In the genomic region with DNA sequence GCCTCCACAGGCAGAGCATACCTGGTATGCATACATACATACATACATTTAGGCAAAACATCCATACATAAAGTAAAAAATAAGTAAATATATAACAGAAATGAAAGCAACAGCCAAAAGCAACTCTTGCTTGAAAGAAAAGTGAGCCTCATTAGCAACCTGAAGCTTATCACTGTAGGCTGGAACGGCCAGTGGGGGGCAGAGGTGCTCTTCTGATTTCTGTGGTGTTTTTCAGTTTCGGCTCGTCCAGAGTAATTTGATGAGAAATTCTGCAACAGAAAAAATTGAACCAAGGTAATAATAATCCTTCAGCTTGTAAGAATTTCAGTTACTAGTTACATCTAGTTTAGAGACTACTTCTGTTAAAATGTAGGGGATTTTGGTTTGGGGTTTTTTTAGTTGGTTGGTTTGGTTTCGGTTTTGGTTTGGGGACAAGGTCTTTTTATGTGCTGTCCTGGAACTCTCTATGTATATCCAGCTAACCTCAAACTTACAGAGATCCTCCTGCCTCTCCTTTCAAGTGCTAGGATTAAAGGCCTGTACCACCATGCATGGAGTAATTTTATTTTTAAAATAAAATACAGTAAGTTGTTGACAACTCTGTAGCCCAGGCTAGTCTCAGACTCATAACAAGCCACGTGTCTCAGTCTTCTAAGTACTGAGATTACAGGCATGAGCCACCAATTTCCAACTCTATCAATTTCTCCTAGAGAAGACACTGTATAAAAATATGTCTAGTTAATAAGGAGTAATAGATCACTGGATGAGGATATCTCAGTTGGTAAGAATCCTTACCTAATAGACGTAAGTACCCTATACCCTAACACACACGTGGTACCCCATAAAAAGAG, we compare ENCODE assay signal across 12 mouse cellular contexts. TPM values are rescaled to one million over a fixed set of nuclear protein-coding genes. Genes with fewer than 3 reads are reported as not detected.
DNase-seq lines count a peak whose midpoint lies in the region; ATAC-seq and TF ChIP-seq lines count a peak whose summit lies in the region.
"Had no signal": no experiment of that assay in that cellular context is flagged by ENCODE, and none has a peak within 500 bp of the region (broad histone marks: within the 10 kb centered on the region; RNA-seq: fewer than 3 reads in every experiment).

No protein-coding gene starts in this region.

- H3K4me1 ChIP-seq in hindbrain, postnatal 0 days (ENCODE audit: insufficient read depth, low read length) = no peaks in the 10 kb centered on the region
- H3K4me1 ChIP-seq in hindbrain, embryonic 16.5 days (ENCODE audit: control insufficient read depth, insufficient read depth, low read depth, low read length) = no peaks in the 10 kb centered on the region
- H3K4me1 ChIP-seq in embryonic fibroblast, embryonic 13.5 days (ENCODE audit: control insufficient read depth, insufficient read depth, low read length) = no peaks in the 10 kb centered on the region
- H3K4me1 ChIP-seq in heart, embryonic 10.5 days = no peaks in the 10 kb centered on the region
- H3K4me1 ChIP-seq: forebrain, embryonic 12.5 days; hindbrain, embryonic 15.5 days; lung, embryonic 15.5 days had no signal

- TF ChIP-seq POLR2A in embryonic fibroblast, embryonic 13.5 days (IDR thresholded peaks at IDR 0.05; ENCODE audit: low read depth, low read length) = no peak

- H3K27ac ChIP-seq in hindbrain, postnatal 0 days = no peak overlapping the region
- no peak overlapping the region for H3K27ac ChIP-seq in hindbrain, embryonic 16.5 days (ENCODE audit: low read depth, low read length)
- H3K27ac ChIP-seq in embryonic fibroblast, embryonic 13.5 days (ENCODE audit: insufficient read depth, low read length) = no peak overlapping the region
- no peak overlapping the region for H3K27ac ChIP-seq in heart, embryonic 10.5 days
- H3K27ac ChIP-seq: forebrain, embryonic 12.5 days; hindbrain, embryonic 15.5 days; lung, embryonic 15.5 days had no signal

- peak; percentile 44; the same call in 1 of the 2 replicates for TF ChIP-seq CTCF in hindbrain, postnatal 0 days (IDR thresholded peaks at IDR 0.05; ENCODE audit: low read depth)
- peak; percentile 24; the same call in 1 of the 2 replicates for TF ChIP-seq CTCF in embryonic fibroblast, embryonic 13.5 days (IDR thresholded peaks at IDR 0.05; ENCODE audit: borderline replicate concordance, insufficient read depth, low read length)

- peaks cover 77% of the 10 kb centered on the region for H3K36me3 ChIP-seq in hindbrain, postnatal 0 days (ENCODE audit: insufficient read depth, low read length)
- peaks cover 48% of the 10 kb centered on the region for H3K36me3 ChIP-seq in hindbrain, embryonic 16.5 days (ENCODE audit: control insufficient read depth, insufficient read depth, low read length)
- H3K36me3 ChIP-seq in heart, embryonic 10.5 days = peaks cover 94% of the 10 kb centered on the region

- WGBS in hindbrain, postnatal 0 days = 83% methylated on average over 7 of the region's 7 CpGs
- WGBS in hindbrain, embryonic 16.5 days = 85% methylated on average over 7 of the region's 7 CpGs
- whole genome bisulfite sequencing in heart, embryonic 10.5 days = 83% methylated on average over 7 of the region's 7 CpGs

- ATAC-seq in hindbrain, postnatal 0 days = no peak
- ATAC-seq in hindbrain, embryonic 16.5 days = no peak

- no peak overlapping the region for H3K4me2 ChIP-seq in hindbrain, postnatal 0 days (ENCODE audit: low read depth, low read length)
- no peak overlapping the region for H3K4me2 ChIP-seq in hindbrain, embryonic 16.5 days (ENCODE audit: low read length)
- H3K4me2 ChIP-seq: forebrain, embryonic 12.5 days; hindbrain, embryonic 15.5 days; lung, embryonic 15.5 days had no signal

- H3K27me3 ChIP-seq in hindbrain, postnatal 0 days (ENCODE audit: insufficient read depth, low read length) = no peaks in the 10 kb centered on the region
- H3K27me3 ChIP-seq in hindbrain, embryonic 16.5 days (replicated peaks; ENCODE audit: control insufficient read depth, insufficient read depth, low read length) = no peaks in the 10 kb centered on the region
- no peaks in the 10 kb centered on the region for H3K27me3 ChIP-seq in heart, embryonic 10.5 days (ENCODE audit: insufficient read depth, poor library complexity, severe bottlenecking)
- H3K27me3 ChIP-seq: forebrain, embryonic 12.5 days; hindbrain, embryonic 15.5 days; lung, embryonic 15.5 days had no signal

- no peaks in the 10 kb centered on the region for H3K9me3 ChIP-seq in hindbrain, postnatal 0 days (ENCODE audit: low read length)
- no peaks in the 10 kb centered on the region for H3K9me3 ChIP-seq in hindbrain, embryonic 16.5 days (ENCODE audit: control insufficient read depth, low read length)
- no peaks in the 10 kb centered on the region for H3K9me3 ChIP-seq in heart, embryonic 10.5 days
- H3K9me3 ChIP-seq: forebrain, embryonic 12.5 days; hindbrain, embryonic 15.5 days; lung, embryonic 15.5 days had no signal

- DNase-seq in hindbrain, postnatal 0 days (ENCODE audit: low spot score) = peak; percentile 30
- DNase-seq in 3T3-L1 (ENCODE audit: low read depth, low spot score) = peak; percentile 78
- peak; percentile 79 for DNase-seq in MN1 (ENCODE audit: low spot score)
- DNase-seq in adrenal gland, postnatal 25 days = no peak
- no peak for DNase-seq in testis, postnatal 10 days (ENCODE audit: low spot score)
- no peak for DNase-seq in heart, embryonic 10.5 days (ENCODE audit: low spot score)
- DNase-seq: right cerebral cortex, adult 18-20 months had no signal

- no peak overlapping the region for H3K4me3 ChIP-seq in hindbrain, postnatal 0 days (ENCODE audit: low read length)
- H3K4me3 ChIP-seq in hindbrain, embryonic 16.5 days (ENCODE audit: low read length) = no peak overlapping the region
- H3K4me3 ChIP-seq in embryonic fibroblast, embryonic 13.5 days (ENCODE audit: insufficient read depth, low read length) = no peak overlapping the region
- H3K4me3 ChIP-seq in heart, embryonic 10.5 days = no peak overlapping the region
- H3K4me3 ChIP-seq: forebrain, embryonic 12.5 days; hindbrain, embryonic 15.5 days; lung, embryonic 15.5 days had no signal

- H3K9ac ChIP-seq in hindbrain, postnatal 0 days (replicated peaks; ENCODE audit: low read length) = no peak overlapping the region
- no peak overlapping the region for H3K9ac ChIP-seq in hindbrain, embryonic 16.5 days (ENCODE audit: low read depth, low read length)
- H3K9ac ChIP-seq: forebrain, embryonic 12.5 days; hindbrain, embryonic 15.5 days; lung, embryonic 15.5 days had no signal

RNA-seq across cellular contexts. Expression of a gene that starts 13.3 kb away (rescaled TPM):
- total RNA-seq in hindbrain, postnatal 0 days (2014; rRNA removed) = 82.5 and 83.1 TPM in 2 replicates
- polyA plus RNA-seq in hindbrain, postnatal 0 days (2015; fragmentation: Nextera tagmentation; extraction: Ambion mirVana) = 60.6 and 64.6 TPM in 2 replicates
- 78.4 and 92.3 TPM in 2 replicates for polyA plus RNA-seq in hindbrain, embryonic 16.5 days (2015; fragmentation: Nextera tagmentation; extraction: Ambion mirVana)
- 113 and 124 TPM in 2 replicates for polyA plus RNA-seq in embryonic fibroblast, embryonic 13.5 days (2011; ENCODE audit: insufficient read length, low read depth, missing spikeins)
- total RNA-seq in adrenal gland, postnatal 25 days (2021) = 81.6 and 86.5 TPM in 2 replicates
- 137 and 148 TPM in 2 replicates for polyA plus RNA-seq in heart, embryonic 10.5 days (2016; fragmentation: Nextera tagmentation; extraction: Ambion mirVana)

RNA-seq across cellular contexts. Expression of a gene that starts 13.5 kb away (rescaled TPM):
- total RNA-seq in hindbrain, postnatal 0 days (2014; rRNA removed) = 39.5 and 51.9 TPM in 2 replicates
- 51.4 and 51.6 TPM in 2 replicates for polyA plus RNA-seq in hindbrain, postnatal 0 days (2015; fragmentation: Nextera tagmentation; extraction: Ambion mirVana)
- polyA plus RNA-seq in hindbrain, embryonic 16.5 days (2015; fragmentation: Nextera tagmentation; extraction: Ambion mirVana) = 74.1 and 77.4 TPM in 2 replicates
- 44.9 and 49.1 TPM in 2 replicates for polyA plus RNA-seq in embryonic fibroblast, embryonic 13.5 days (2011; ENCODE audit: insufficient read length, low read depth, missing spikeins)
- 75.8 and 100 TPM in 2 replicates for total RNA-seq in adrenal gland, postnatal 25 days (2021)
- 70.0 and 74.6 TPM in 2 replicates for polyA plus RNA-seq in heart, embryonic 10.5 days (2016; fragmentation: Nextera tagmentation; extraction: Ambion mirVana)

RNA-seq across cellular contexts. Expression of a gene that starts 42.4 kb away (rescaled TPM):
- 11.0 and 17.9 TPM in 2 replicates for total RNA-seq in hindbrain, postnatal 0 days (2014; rRNA removed)
- polyA plus RNA-seq in hindbrain, postnatal 0 days (2015; fragmentation: Nextera tagmentation; extraction: Ambion mirVana) = 5.3 and 5.8 TPM in 2 replicates
- 7.2 and 8.1 TPM in 2 replicates for polyA plus RNA-seq in hindbrain, embryonic 16.5 days (2015; fragmentation: Nextera tagmentation; extraction: Ambion mirVana)
- 7.0 and 8.4 TPM in 2 replicates for polyA plus RNA-seq in embryonic fibroblast, embryonic 13.5 days (2011; ENCODE audit: insufficient read length, low read depth, missing spikeins)
- 10.5 and 12.0 TPM in 2 replicates for total RNA-seq in adrenal gland, postnatal 25 days (2021)
- 10.4 and 11.2 TPM in 2 replicates for polyA plus RNA-seq in heart, embryonic 10.5 days (2016; fragmentation: Nextera tagmentation; extraction: Ambion mirVana)

RNA-seq across cellular contexts. Expression of a gene that starts 54.2 kb away (rescaled TPM):
- 1.9 and 8.8 TPM in 2 replicates for total RNA-seq in hindbrain, postnatal 0 days (2014; rRNA removed)
- polyA plus RNA-seq in hindbrain, postnatal 0 days (2015; fragmentation: Nextera tagmentation; extraction: Ambion mirVana) = 8.5 and 11.4 TPM in 2 replicates
- 7.7 and 8.8 TPM in 2 replicates for polyA plus RNA-seq in hindbrain, embryonic 16.5 days (2015; fragmentation: Nextera tagmentation; extraction: Ambion mirVana)
- polyA plus RNA-seq in embryonic fibroblast, embryonic 13.5 days (2011; ENCODE audit: insufficient read length, low read depth, missing spikeins) = 2.7 and 5.0 TPM in 2 replicates
- total RNA-seq in adrenal gland, postnatal 25 days (2021) = 21.6 and 38.6 TPM in 2 replicates
- polyA plus RNA-seq in heart, embryonic 10.5 days (2016; fragmentation: Nextera tagmentation; extraction: Ambion mirVana) = 0.33 TPM in 1 of 2 replicates, not detected in the other

RNA-seq across cellular contexts. Expression of a gene that starts 59.8 kb away (rescaled TPM):
- total RNA-seq in hindbrain, postnatal 0 days (2014; rRNA removed) = 32.2 and 39.6 TPM in 2 replicates
- polyA plus RNA-seq in hindbrain, postnatal 0 days (2015; fragmentation: Nextera tagmentation; extraction: Ambion mirVana) = 19.9 and 20.2 TPM in 2 replicates
- 23.5 and 26.5 TPM in 2 replicates for polyA plus RNA-seq in hindbrain, embryonic 16.5 days (2015; fragmentation: Nextera tagmentation; extraction: Ambion mirVana)
- 55.7 and 63.3 TPM in 2 replicates for polyA plus RNA-seq in embryonic fibroblast, embryonic 13.5 days (2011; ENCODE audit: insufficient read length, low read depth, missing spikeins)
- total RNA-seq in adrenal gland, postnatal 25 days (2021) = 18.3 and 20.4 TPM in 2 replicates
- 23.2 and 30.2 TPM in 2 replicates for polyA plus RNA-seq in heart, embryonic 10.5 days (2016; fragmentation: Nextera tagmentation; extraction: Ambion mirVana)

Comparison
In these comparisons a context has a peak if more than half of its experiments do, and no peak if none do; other contexts are left out.
1. DNase-seq: peak in hindbrain, postnatal 0 days (single experiment), 3T3-L1 (single experiment) and MN1 (single experiment); none in adrenal gland, postnatal 25 days (single experiment), testis, postnatal 10 days (single experiment) and heart, embryonic 10.5 days (single experiment).